Mouse (Mus musculus): ENCODE measurements around the gene Gm1110. TPM values are rescaled to one million over a fixed set of nuclear protein-coding genes. Genes with fewer than 3 reads are reported as not detected.
"Not testable (repeated sequence)": the region's sequence is repeated elsewhere in the genome, so short reads cannot be mapped to it uniquely, and the experiment has no call there.

Gene Gm1110
- not detected in 2 replicates for polyA plus RNA-seq (2014; fragmentation: Nextera tagmentation; extraction: Ambion mirVana)

GRCm38 (mm10) chr9:26922909-26923526, at the start of gene Gm1110:
TSS of gene Gm1110 (minus strand) at chr9:26923111.
- no peaks in the 10 kb centered on the region for H3K9me3 ChIP-seq (ENCODE audit: low read depth, low read length)
- no peak within 1 kb of the TSS for H3K9ac ChIP-seq
- 52% methylated on average over 13 of the region's 13 CpGs for WGBS
- ATAC-seq (ENCODE audit: insufficient read depth) (no peak), DNase-seq (peak; percentile 29)
- H3K4me3 ChIP-seq (ENCODE audit: low read depth, low read length) = no peak within 1 kb of the TSS
- H3K27me3 ChIP-seq (ENCODE audit: insufficient read depth, low read length) = no peaks in the 10 kb centered on the region
- no peak for TF ChIP-seq CTCF (IDR thresholded peaks at IDR 0.05; ENCODE audit: low read depth)
- H3K27ac ChIP-seq (ENCODE audit: low read depth) = no peak within 1 kb of the TSS
- no peaks in the 10 kb centered on the region for H3K4me1 ChIP-seq (ENCODE audit: insufficient read depth)
- no peaks in the 10 kb centered on the region for H3K36me3 ChIP-seq (ENCODE audit: insufficient read depth)
- H3K4me2 ChIP-seq = no peak within 1 kb of the TSS

- 74% methylated on average over 2 of the region's 2 CpGs for WGBS
- no peak overlapping the region for H3K4me2 ChIP-seq
Measured at GRCm38 (mm10) chr9:26947790-26948189, 24.9 kb upstream of the Gm1110 start.

GRCm38 (mm10) chr9:26924146-26924545, 1.2 kb upstream of the Gm1110 start:
- DNase-seq = peak; percentile 70
- Histone ChIP-seq H3K9me3 (ENCODE audit: low read depth, low read length) (no peaks in the 10 kb centered on the region), H3K27ac (ENCODE audit: low read depth) (no peak overlapping the region), H3K9ac (no peak overlapping the region), H3K27me3 (ENCODE audit: insufficient read depth, low read length) (no peaks in the 10 kb centered on the region), H3K4me2 (no peak overlapping the region), H3K4me3 (ENCODE audit: low read depth, low read length) (no peak overlapping the region), H3K4me1 (ENCODE audit: insufficient read depth) (no peaks in the 10 kb centered on the region), H3K36me3 (ENCODE audit: insufficient read depth) (no peaks in the 10 kb centered on the region)
- peak; percentile 41; the same call in 1 of the 2 replicates for ATAC-seq (ENCODE audit: insufficient read depth)
- no peak for TF ChIP-seq CTCF (IDR thresholded peaks at IDR 0.05; ENCODE audit: low read depth)
- 26% methylated on average over 3 of the region's 3 CpGs for WGBS

More at GRCm38 (mm10) chr9:26947790-26948189, 24.9 kb upstream of the Gm1110 start:
- no peak for DNase-seq
- Histone ChIP-seq H3K4me3 (ENCODE audit: low read depth, low read length) (no peak overlapping the region), H3K9ac (no peak overlapping the region), H3K9me3 (ENCODE audit: low read depth, low read length) (peaks cover 5% of the 10 kb centered on the region; the same call in 1 of the 2 replicates), H3K27me3 (ENCODE audit: insufficient read depth, low read length) (no peaks in the 10 kb centered on the region), H3K27ac (ENCODE audit: low read depth) (no peak overlapping the region), H3K36me3 (ENCODE audit: insufficient read depth) (no peaks in the 10 kb centered on the region), H3K4me1 (ENCODE audit: insufficient read depth) (no peaks in the 10 kb centered on the region)
- TF ChIP-seq CTCF (IDR thresholded peaks at IDR 0.05; ENCODE audit: low read depth) = no peak
- ATAC-seq (ENCODE audit: insufficient read depth) = no peak

- Histone ChIP-seq H3K9me3 (ENCODE audit: low read depth, low read length) (no peaks in the 10 kb centered on the region), H3K27me3 (ENCODE audit: insufficient read depth, low read length) (no peaks in the 10 kb centered on the region), H3K9ac (no peak overlapping the region), H3K4me2 (no peak overlapping the region), H3K36me3 (ENCODE audit: insufficient read depth) (no peaks in the 10 kb centered on the region), H3K27ac (ENCODE audit: low read depth) (no peak overlapping the region), H3K4me1 (ENCODE audit: insufficient read depth) (no peaks in the 10 kb centered on the region), H3K4me3 (ENCODE audit: low read depth, low read length) (no peak overlapping the region)
- DNase-seq (no peak), ATAC-seq (ENCODE audit: insufficient read depth) (no peak)
- WGBS = 78% methylated on average over 2 of the region's 2 CpGs
- TF ChIP-seq CTCF (IDR thresholded peaks at IDR 0.05; ENCODE audit: low read depth) = no peak
Measured at GRCm38 (mm10) chr9:26919778-26920177, 3.1 kb downstream of the Gm1110 start.

- no peaks in the 10 kb centered on the region for H3K4me1 ChIP-seq (ENCODE audit: insufficient read depth)
- H3K36me3 ChIP-seq (ENCODE audit: insufficient read depth) = no peaks in the 10 kb centered on the region
- H3K27me3 ChIP-seq (ENCODE audit: insufficient read depth, low read length) = no peaks in the 10 kb centered on the region
- no peaks in the 10 kb centered on the region for H3K9me3 ChIP-seq (ENCODE audit: low read depth, low read length)
- ATAC-seq (ENCODE audit: insufficient read depth) (no peak), DNase-seq (no peak)
- no peak overlapping the region for H3K4me3 ChIP-seq (ENCODE audit: low read depth, low read length)
- 71% methylated on average over 4 of the region's 4 CpGs for WGBS
- no peak overlapping the region for H3K27ac ChIP-seq (ENCODE audit: low read depth)
- no peak overlapping the region for H3K9ac ChIP-seq
- no peak overlapping the region for H3K4me2 ChIP-seq
- TF ChIP-seq CTCF (IDR thresholded peaks at IDR 0.05; ENCODE audit: low read depth) = no peak
Measured at GRCm38 (mm10) chr9:26913150-26913549, 9.8 kb downstream of the Gm1110 start.

GRCm38 (mm10) chr9:26911251-26911650, 11.7 kb downstream of the Gm1110 start:
- WGBS = 63% methylated on average over 1 of the region's 1 CpGs

GRCm38 (mm10) chr9:26869856-26870255, 53.1 kb downstream of the Gm1110 start:
- not testable (repeated sequence) for H3K36me3 ChIP-seq (ENCODE audit: insufficient read depth); H3K27ac ChIP-seq (ENCODE audit: low read depth); H3K4me1 ChIP-seq (ENCODE audit: insufficient read depth); DNase-seq; ATAC-seq (ENCODE audit: insufficient read depth); H3K27me3 ChIP-seq (ENCODE audit: insufficient read depth, low read length); H3K4me3 ChIP-seq (ENCODE audit: low read depth, low read length); H3K9me3 ChIP-seq (ENCODE audit: low read depth, low read length); H3K4me2 ChIP-seq; H3K9ac ChIP-seq
- WGBS = 71% methylated on average over 7 of the region's 7 CpGs

More at GRCm38 (mm10) chr9:26911251-26911650, 11.7 kb downstream of the Gm1110 start:
- no peaks in the 10 kb centered on the region for H3K9me3 ChIP-seq (ENCODE audit: low read depth, low read length)
- ATAC-seq (ENCODE audit: insufficient read depth) (no peak), DNase-seq (no peak)
- H3K4me1 ChIP-seq (ENCODE audit: insufficient read depth) = no peaks in the 10 kb centered on the region
- no peaks in the 10 kb centered on the region for H3K27me3 ChIP-seq (ENCODE audit: insufficient read depth, low read length)
- no peak overlapping the region for H3K4me3 ChIP-seq (ENCODE audit: low read depth, low read length)
- no peaks in the 10 kb centered on the region for H3K36me3 ChIP-seq (ENCODE audit: insufficient read depth)
- H3K9ac ChIP-seq = no peak overlapping the region
- H3K27ac ChIP-seq (ENCODE audit: low read depth) = no peak overlapping the region
- H3K4me2 ChIP-seq = no peak overlapping the region
- TF ChIP-seq CTCF (IDR thresholded peaks at IDR 0.05; ENCODE audit: low read depth) = no peak
